ENCODE assay signal across 12 mouse cellular contexts in genomic region chr9:64125307-64125706, GRCm38 (mm10). TPM values are rescaled to one million over a fixed set of nuclear protein-coding genes. Genes with fewer than 3 reads are reported as not detected.
DNase-seq lines count a peak whose midpoint lies in the region; ATAC-seq and TF ChIP-seq lines count a peak whose summit lies in the region.
"Had no signal": no experiment of that assay in that cellular context is flagged by ENCODE, and none has a peak within 500 bp of the region (broad histone marks: within the 10 kb centered on the region; RNA-seq: fewer than 3 reads in every experiment).

No protein-coding gene starts in this region.

- no peak overlapping the region for H3K27ac ChIP-seq in kidney, embryonic 16.5 days (ENCODE audit: low read length)
- H3K27ac ChIP-seq in ES-E14 (ENCODE audit: insufficient read depth, low read depth, low read length, poor library complexity, severe bottlenecking) = peak overlapping the region; percentile 60
- H3K27ac ChIP-seq in limb, embryonic 14.5 days (replicated peaks; ENCODE audit: low read depth, low read length) = no peak overlapping the region
- H3K27ac ChIP-seq: liver, embryonic 15.5 days had no signal

- in situ Hi-C loops in ES-E14 (cut with MboI; ENCODE audit: low sequenced_read_pairs in 2 of 2, unreplicated experiment in 2 of 2) = no loop called here

- TF ChIP-seq POLR2A in brain, embryonic 14.5 days (IDR thresholded peaks at IDR 0.05; ENCODE audit: borderline replicate concordance, extremely low read depth, insufficient read depth, insufficient read length, poor library complexity, severe bottlenecking) = no peak
- TF ChIP-seq POLR2A in limb, embryonic 14.5 days (IDR thresholded peaks at IDR 0.05; ENCODE audit: borderline replicate concordance, extremely low read depth, insufficient read depth, insufficient read length) = no peak

- H3K4me3 ChIP-seq in kidney, embryonic 16.5 days (ENCODE audit: low read length) = no peak overlapping the region
- H3K4me3 ChIP-seq in ES-E14 (ENCODE audit: insufficient read depth in 1 of 2, low read depth in 1 of 2, low read length in 2 of 2, poor library complexity in 1 of 2, severe bottlenecking in 1 of 2) = no peak overlapping the region
- H3K4me3 ChIP-seq in limb, embryonic 14.5 days (replicated peaks; ENCODE audit: low read length) = no peak overlapping the region
- H3K4me3 ChIP-seq: erythroblast, embryonic 14.5 days; liver, embryonic 15.5 days had no signal

- DNase-seq in kidney, postnatal 36 days = no peak
- no peak for DNase-seq in ES-E14 (ENCODE audit: low read depth, low spot score)
- DNase-seq in brain, embryonic 14.5 days (ENCODE audit: low read depth) = peak; percentile 7
- peak; percentile 33 for DNase-seq in limb, embryonic 14.5 days (ENCODE audit: low spot score)
- no peak for DNase-seq in frontal cortex, postnatal 36 days (ENCODE audit: low spot score in 2 of 2)
- DNase-seq: kidney, postnatal 10 days had no signal

- 35% methylated on average over 3 of the region's 3 CpGs for WGBS in kidney, embryonic 16.5 days
- WGBS in limb, embryonic 14.5 days = 55% methylated on average over 3 of the region's 3 CpGs

- no peaks in the 10 kb centered on the region for H3K27me3 ChIP-seq in kidney, embryonic 16.5 days (ENCODE audit: insufficient read depth, low read length)
- H3K27me3 ChIP-seq in limb, embryonic 14.5 days (ENCODE audit: control insufficient read depth, insufficient read depth, low read length) = no peaks in the 10 kb centered on the region
- H3K27me3 ChIP-seq: liver, embryonic 15.5 days had no signal

- no peaks in the 10 kb centered on the region for H3K36me3 ChIP-seq in kidney, embryonic 16.5 days (ENCODE audit: insufficient read depth, low read length)
- H3K36me3 ChIP-seq in ES-E14 (ENCODE audit: control insufficient read depth, insufficient read depth, low read length, poor library complexity, severe bottlenecking) = no peaks in the 10 kb centered on the region
- no peaks in the 10 kb centered on the region for H3K36me3 ChIP-seq in limb, embryonic 14.5 days (ENCODE audit: control insufficient read depth, insufficient read depth, low read length)
- H3K36me3 ChIP-seq: liver, embryonic 15.5 days had no signal

- ATAC-seq in kidney, embryonic 16.5 days (ENCODE audit: low FRiP score, low TSS enrichment) = peak; percentile 66
- ATAC-seq in limb, embryonic 14.5 days (ENCODE audit: low FRiP score, low read depth) = no peak
- ATAC-seq in granulocyte monocyte progenitor cell, adult 5-6 weeks (replicated peaks; ENCODE audit: poor library complexity, severe bottlenecking) = no peak

- H3K4me2 ChIP-seq in kidney, embryonic 16.5 days (replicated peaks; ENCODE audit: low read depth, low read length) = no peak overlapping the region
- H3K4me2 ChIP-seq in limb, embryonic 14.5 days (replicated peaks; ENCODE audit: low read depth, low read length, severe bottlenecking) = no peak overlapping the region
- H3K4me2 ChIP-seq: liver, embryonic 15.5 days had no signal

- no peaks in the 10 kb centered on the region for H3K9me3 ChIP-seq in kidney, embryonic 16.5 days (ENCODE audit: low read length)
- no peaks in the 10 kb centered on the region for H3K9me3 ChIP-seq in ES-E14 (ENCODE audit: control insufficient read depth, insufficient read depth, low read depth, low read length)
- H3K9me3 ChIP-seq in limb, embryonic 14.5 days (ENCODE audit: control insufficient read depth, low read length) = no peaks in the 10 kb centered on the region
- H3K9me3 ChIP-seq: liver, embryonic 15.5 days had no signal

- no peak for TF ChIP-seq CTCF in brain, embryonic 14.5 days (IDR thresholded peaks at IDR 0.05; ENCODE audit: borderline replicate concordance, extremely low read depth, insufficient read depth, insufficient read length)

- H3K9ac ChIP-seq in kidney, embryonic 16.5 days (replicated peaks; ENCODE audit: low read length) = no peak overlapping the region
- 0 out of 2 replicates have a peak overlapping the region, but pooled peaks have one; percentile 15 for H3K9ac ChIP-seq in ES-E14 (ENCODE audit: insufficient read depth, low read depth, low read length, poor library complexity, severe bottlenecking)
- H3K9ac ChIP-seq in limb, embryonic 14.5 days (ENCODE audit: low read depth, low read length, severe bottlenecking) = no peak overlapping the region
- H3K9ac ChIP-seq: liver, embryonic 15.5 days had no signal

- H3K4me1 ChIP-seq in kidney, embryonic 16.5 days (ENCODE audit: insufficient read depth, low read length) = peaks cover 7% of the 10 kb centered on the region; the same call in 1 of the 2 replicates
- peaks cover 8 to 29% of the 10 kb centered on the region in 2 experiments for H3K4me1 ChIP-seq in ES-E14 (ENCODE audit: control insufficient read depth in 2 of 2, insufficient read depth in 2 of 2, low read length in 2 of 2, poor library complexity in 1 of 2)
- H3K4me1 ChIP-seq in limb, embryonic 14.5 days (ENCODE audit: control insufficient read depth, insufficient read depth, low read length) = no peaks in the 10 kb centered on the region

TF ChIP-seq in ES-E14, 5 proteins besides CTCF, POLR2A, EP300 and RAD21:
- TF ChIP-seq MAFK (IDR thresholded peaks at IDR 0.05; ENCODE audit: insufficient read depth, low read depth, low read length) = no peak
- TF ChIP-seq ZC3H11A (IDR thresholded peaks at IDR 0.05; ENCODE audit: borderline replicate concordance, low read depth, low read length) = no peak
- TF ChIP-seq HCFC1 (IDR thresholded peaks at IDR 0.05; ENCODE audit: borderline replicate concordance, insufficient read depth, low read length) = no peak
- TF ChIP-seq CHD2 (IDR thresholded peaks at IDR 0.05; ENCODE audit: low read depth, low read length) = no peak
- no peak for TF ChIP-seq ZNF384 (IDR thresholded peaks at IDR 0.05; ENCODE audit: low read depth, low read length)

RNA-seq across cellular contexts. Expression of gene Lctl, which starts 8.4 kb away (rescaled TPM):
- 0.07 and 0.24 TPM in 2 replicates for polyA plus RNA-seq in kidney, embryonic 16.5 days (2015; fragmentation: Nextera tagmentation; extraction: Ambion mirVana)
- 1.5 and 2.3 TPM in 2 replicates for total RNA-seq in ES-E14 (2012; rRNA removed)
- not detected in 2 replicates for polyA plus RNA-seq in brain, embryonic 14.5 days (2012; rRNA removed)
- polyA plus RNA-seq in limb, embryonic 14.5 days (2012; rRNA removed) = 0.06 and 0.51 TPM in 2 replicates
- polyA plus RNA-seq in limb, embryonic 14.5 days (2014; fragmentation: Nextera tagmentation; extraction: Ambion mirVana) = not detected in 2 replicates
- not detected in 2 replicates for total RNA-seq in granulocyte monocyte progenitor cell, adult 5-6 weeks (2014; fragmentation: Nextera tagmentation)
- total RNA-seq in granulocyte monocyte progenitor cell, adult 5-6 weeks (2017) = 0.15 and 0.39 TPM in 2 replicates
- total RNA-seq: hematopoietic stem cell, adult 5-6 weeks; megakaryocyte, adult 5-6 weeks had no signal
- polyA plus RNA-seq: erythroblast, embryonic 14.5 days; liver, embryonic 15.5 days had no signal

RNA-seq across cellular contexts. Expression of gene Zwilch, which starts 47.6 kb away (rescaled TPM):
- polyA plus RNA-seq in kidney, embryonic 16.5 days (2015; fragmentation: Nextera tagmentation; extraction: Ambion mirVana) = 26.8 and 32.1 TPM in 2 replicates
- 99.2 and 151 TPM in 2 replicates for total RNA-seq in ES-E14 (2012; rRNA removed)
- 12.8 and 20.1 TPM in 2 replicates for polyA plus RNA-seq in brain, embryonic 14.5 days (2012; rRNA removed)
- polyA plus RNA-seq in limb, embryonic 14.5 days (2012; rRNA removed) = 29.7 and 53.4 TPM in 2 replicates
- 16.4 and 17.3 TPM in 2 replicates for polyA plus RNA-seq in limb, embryonic 14.5 days (2014; fragmentation: Nextera tagmentation; extraction: Ambion mirVana)
- total RNA-seq in granulocyte monocyte progenitor cell, adult 5-6 weeks (2014; fragmentation: Nextera tagmentation) = 61.4 and 63.4 TPM in 2 replicates
- 98.1 and 118 TPM in 2 replicates for total RNA-seq in granulocyte monocyte progenitor cell, adult 5-6 weeks (2017)

RNA-seq across cellular contexts. Expression of gene Rpl4, which starts 47.9 kb away (rescaled TPM):
- polyA plus RNA-seq in kidney, embryonic 16.5 days (2015; fragmentation: Nextera tagmentation; extraction: Ambion mirVana) = 1,111 and 1,181 TPM in 2 replicates
- 1,251 and 1,343 TPM in 2 replicates for total RNA-seq in ES-E14 (2012; rRNA removed)
- polyA plus RNA-seq in brain, embryonic 14.5 days (2012; rRNA removed) = 714 and 763 TPM in 2 replicates
- polyA plus RNA-seq in limb, embryonic 14.5 days (2012; rRNA removed) = 1,022 and 1,322 TPM in 2 replicates
- polyA plus RNA-seq in limb, embryonic 14.5 days (2014; fragmentation: Nextera tagmentation; extraction: Ambion mirVana) = 1,375 and 1,385 TPM in 2 replicates
- total RNA-seq in granulocyte monocyte progenitor cell, adult 5-6 weeks (2014; fragmentation: Nextera tagmentation) = 3,177 and 3,393 TPM in 2 replicates
- 3,068 and 3,220 TPM in 2 replicates for total RNA-seq in granulocyte monocyte progenitor cell, adult 5-6 weeks (2017)

RNA-seq across cellular contexts. Expression of gene Snapc5, which starts 53.8 kb away (rescaled TPM):
- 31.9 and 37.3 TPM in 2 replicates for polyA plus RNA-seq in kidney, embryonic 16.5 days (2015; fragmentation: Nextera tagmentation; extraction: Ambion mirVana)
- 9.6 and 17.1 TPM in 2 replicates for total RNA-seq in ES-E14 (2012; rRNA removed)
- polyA plus RNA-seq in brain, embryonic 14.5 days (2012; rRNA removed) = 14.5 and 16.9 TPM in 2 replicates
- 10.5 and 16.8 TPM in 2 replicates for polyA plus RNA-seq in limb, embryonic 14.5 days (2012; rRNA removed)
- 19.1 and 22.6 TPM in 2 replicates for polyA plus RNA-seq in limb, embryonic 14.5 days (2014; fragmentation: Nextera tagmentation; extraction: Ambion mirVana)
- total RNA-seq in granulocyte monocyte progenitor cell, adult 5-6 weeks (2014; fragmentation: Nextera tagmentation) = 27.6 and 29.8 TPM in 2 replicates
- 43.3 and 52.1 TPM in 2 replicates for total RNA-seq in granulocyte monocyte progenitor cell, adult 5-6 weeks (2017)

Comparison
In these comparisons a context has a peak if more than half of its experiments do, and no peak if none do; other contexts are left out.
1. DNase-seq: peak in brain, embryonic 14.5 days (single experiment) and limb, embryonic 14.5 days (single experiment); none in kidney, postnatal 36 days (0 of 2), ES-E14 (single experiment) and frontal cortex, postnatal 36 days (0 of 2).